Mouse (Mus musculus): ENCODE data around the gene Cntnap5a. TPM values are rescaled to one million over a fixed set of nuclear protein-coding genes. Genes with fewer than 3 reads are reported as not detected.
A peak's percentile ranks its signal among the peaks of the same experiment; 100 is the strongest.

Cntnap5a gene
- polyA plus RNA-seq, 1 experiment from 2014 or later = 3.9 TPM

DNA sequence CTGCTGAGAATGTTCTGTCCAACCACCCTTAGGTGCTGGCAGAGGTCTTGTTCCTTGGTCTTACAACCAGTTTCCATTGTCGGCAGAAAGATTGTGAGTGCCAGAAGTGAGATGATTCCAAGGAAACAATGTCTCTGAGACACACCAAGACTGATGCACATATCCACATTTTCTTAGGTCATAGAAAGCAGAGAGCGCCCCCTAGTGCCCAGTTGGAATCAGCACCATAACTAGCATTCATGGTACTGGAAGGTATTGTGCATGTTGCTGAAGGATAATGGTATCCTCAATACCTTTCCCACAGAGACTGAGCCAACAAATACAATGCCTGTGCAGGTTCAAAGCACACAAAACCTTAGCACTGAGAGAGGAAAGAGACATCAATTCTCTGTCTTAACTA lies 793.1 kb downstream of the Cntnap5a start:
- peak; percentile 70; the same call in 1 of the 2 replicates for ATAC-seq (ENCODE audit: low read depth)
- Histone ChIP-seq H3K36me3 (ENCODE audit: control insufficient read depth, insufficient read depth, low read length) (no peaks in the 10 kb centered on the region), H3K4me2 (ENCODE audit: low read depth, low read length) (no peak overlapping the region), H3K9ac (replicated peaks; ENCODE audit: low read depth, low read length) (no peak overlapping the region), H3K9me3 (ENCODE audit: control insufficient read depth, low read length) (no peaks in the 10 kb centered on the region), H3K4me3 (ENCODE audit: low read depth, low read length) (no peak overlapping the region), H3K27ac (ENCODE audit: low read depth, low read length) (no peak overlapping the region), H3K27me3 (ENCODE audit: control insufficient read depth, insufficient read depth, low read length) (no peaks in the 10 kb centered on the region), H3K4me1 (ENCODE audit: control insufficient read depth, insufficient read depth, low read length) (no peaks in the 10 kb centered on the region)
- WGBS = 18% methylated on average over 2 of the region's 2 CpGs

DNA sequence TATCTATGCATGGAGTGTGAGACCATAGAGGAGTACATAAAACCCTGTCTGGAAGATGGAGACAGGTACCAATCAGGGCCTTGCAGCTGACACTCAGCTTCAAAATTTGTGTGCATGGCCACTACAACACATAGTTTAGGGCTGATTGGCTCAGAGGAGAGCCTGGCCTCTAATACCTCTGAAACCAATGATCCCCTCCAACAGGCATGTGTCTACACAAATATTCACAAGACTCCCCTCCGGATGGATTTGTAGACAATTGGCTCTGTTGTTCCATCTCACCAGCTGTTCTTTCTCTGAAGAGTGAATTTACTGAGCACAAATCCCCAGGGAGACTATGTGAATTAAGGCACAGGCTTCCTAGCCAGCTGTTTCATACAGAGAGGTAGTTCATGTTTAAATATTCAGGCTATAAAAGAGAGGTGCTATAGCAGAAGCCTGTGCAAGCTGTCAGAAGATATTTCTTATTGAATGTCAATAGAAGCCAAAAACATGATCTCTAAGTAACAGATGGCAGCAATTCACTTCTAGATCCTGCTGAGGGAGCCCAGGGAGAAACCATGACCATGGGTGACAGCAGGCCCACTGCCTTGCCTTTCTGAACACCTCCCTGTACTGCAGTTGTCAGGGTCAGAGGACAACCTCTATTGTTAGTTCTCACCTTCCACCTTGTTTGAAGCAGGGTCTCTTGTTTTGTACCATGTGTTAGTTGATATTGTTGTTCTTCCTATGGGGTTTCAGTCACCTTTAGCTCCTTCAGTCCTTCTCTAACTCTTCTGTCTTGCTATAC lies 804.4 kb downstream of the Cntnap5a start:
- Histone ChIP-seq H3K4me3 (ENCODE audit: low read depth, low read length) (no peak overlapping the region), H3K9me3 (ENCODE audit: control insufficient read depth, low read length) (no peaks in the 10 kb centered on the region), H3K4me1 (ENCODE audit: control insufficient read depth, insufficient read depth, low read length) (no peaks in the 10 kb centered on the region), H3K4me2 (ENCODE audit: low read depth, low read length) (no peak overlapping the region), H3K27me3 (ENCODE audit: control insufficient read depth, insufficient read depth, low read length) (no peaks in the 10 kb centered on the region), H3K36me3 (ENCODE audit: control insufficient read depth, insufficient read depth, low read length) (no peaks in the 10 kb centered on the region), H3K9ac (replicated peaks; ENCODE audit: low read depth, low read length) (no peak overlapping the region), H3K27ac (ENCODE audit: low read depth, low read length) (no peak overlapping the region)
- peak; percentile 66 for ATAC-seq (ENCODE audit: low read depth)
- 47% methylated on average over 1 of the region's 1 CpGs for WGBS

DNA sequence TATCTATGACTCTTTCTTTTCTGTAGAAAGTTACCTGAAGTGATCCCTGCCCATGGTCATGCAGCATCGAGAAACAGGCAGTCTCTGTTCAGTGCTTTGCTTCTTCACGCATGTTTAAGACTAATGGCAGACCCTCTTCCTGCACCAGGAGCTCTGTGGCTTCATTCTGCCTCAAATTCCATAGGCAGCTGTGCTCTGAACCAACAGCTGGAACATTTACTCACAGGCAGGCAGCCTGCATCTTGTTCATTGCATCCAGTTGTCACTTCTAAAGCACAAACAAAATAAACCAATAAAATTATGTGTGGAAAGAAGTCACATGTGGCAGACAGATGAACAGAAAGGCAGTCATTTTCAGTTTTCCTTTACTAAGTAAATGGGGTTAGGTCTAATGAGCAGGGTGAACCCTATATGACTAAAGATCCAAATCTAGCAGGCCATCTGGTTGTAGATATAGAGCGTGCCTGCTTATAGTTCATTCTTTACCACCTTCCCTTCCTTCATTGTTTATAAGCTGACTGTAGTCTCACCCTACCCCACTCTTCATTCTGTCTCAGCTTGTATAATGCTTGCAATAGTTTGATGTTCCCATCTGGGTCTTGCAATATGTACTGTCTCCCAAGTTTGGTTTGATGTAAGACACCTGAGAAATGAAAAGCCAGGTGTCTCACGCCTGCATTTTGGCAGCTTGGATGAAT lies 893.6 kb downstream of the Cntnap5a start:
- Histone ChIP-seq H3K4me3 (ENCODE audit: low read depth, low read length) (no peak overlapping the region), H3K27ac (ENCODE audit: low read depth, low read length) (no peak overlapping the region), H3K27me3 (ENCODE audit: control insufficient read depth, insufficient read depth, low read length) (no peaks in the 10 kb centered on the region), H3K36me3 (ENCODE audit: control insufficient read depth, insufficient read depth, low read length) (no peaks in the 10 kb centered on the region), H3K4me1 (ENCODE audit: control insufficient read depth, insufficient read depth, low read length) (no peaks in the 10 kb centered on the region), H3K9ac (replicated peaks; ENCODE audit: low read depth, low read length) (no peak overlapping the region), H3K4me2 (ENCODE audit: low read depth, low read length) (no peak overlapping the region), H3K9me3 (ENCODE audit: control insufficient read depth, low read length) (no peaks in the 10 kb centered on the region)
- 79% methylated on average over 4 of the region's 4 CpGs for WGBS
- no peak for ATAC-seq (ENCODE audit: low read depth)

DNA sequence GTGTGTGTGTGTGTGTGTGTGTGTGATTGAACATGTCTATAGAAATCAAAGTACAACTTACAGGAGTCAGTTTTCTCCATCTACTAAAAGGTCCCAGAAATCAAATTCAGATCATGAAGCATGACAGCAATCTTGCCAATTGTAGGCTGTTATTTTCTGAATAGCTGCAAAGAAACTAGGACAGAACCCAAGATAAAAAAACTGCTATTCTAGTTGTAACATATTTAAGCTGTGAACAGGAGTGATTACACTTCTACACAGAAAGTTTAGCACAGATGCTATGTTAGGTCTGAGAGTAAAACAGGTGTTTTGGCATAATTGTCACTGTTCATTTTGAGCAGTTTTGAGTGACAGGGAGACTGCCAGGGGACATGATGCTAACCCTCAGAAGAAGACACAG lies 931.7 kb downstream of the Cntnap5a start:
- Histone ChIP-seq H3K36me3 (ENCODE audit: control insufficient read depth, insufficient read depth, low read length) (no peaks in the 10 kb centered on the region), H3K4me3 (ENCODE audit: low read depth, low read length) (no peak overlapping the region)

More for the DNA sequence above, 931.7 kb downstream of the Cntnap5a start:
- Histone ChIP-seq H3K27ac (ENCODE audit: low read depth, low read length) (no peak overlapping the region), H3K4me2 (ENCODE audit: low read depth, low read length) (no peak overlapping the region), H3K9me3 (ENCODE audit: control insufficient read depth, low read length) (no peaks in the 10 kb centered on the region), H3K27me3 (ENCODE audit: control insufficient read depth, insufficient read depth, low read length) (no peaks in the 10 kb centered on the region), H3K9ac (replicated peaks; ENCODE audit: low read depth, low read length) (no peak overlapping the region), H3K4me1 (ENCODE audit: control insufficient read depth, insufficient read depth, low read length) (no peaks in the 10 kb centered on the region)
- no peak for ATAC-seq (ENCODE audit: low read depth)

Small RNA genes within 50 kb of the gene (microRNA-seq; reads per million reads assigned to microRNA genes)
- gene Gm23393 = not detected

Measured in neural tube, embryonic 14.5 days (tissue).